In genomic region chr4:140879116-140879515, GRCm38 (mm10) we compare ENCODE assay signal across 21 mouse cellular contexts. TPM values are rescaled to one million over a fixed set of nuclear protein-coding genes. Genes with fewer than 3 reads are reported as not detected.
"Had no signal": no experiment of that assay in that cellular context is flagged by ENCODE, and none has a peak within 500 bp of the region (broad histone marks: within the 10 kb centered on the region; RNA-seq: fewer than 3 reads in every experiment).

No protein-coding gene starts in this region.

- H3K4me3 ChIP-seq: kidney, embryonic 15.5 days; layer of hippocampus, adult 2 months; limb, embryonic 10.5 days; limb, embryonic 13.5 days; midbrain, embryonic 12.5 days; midbrain, embryonic 15.5 days; neural tube, embryonic 12.5 days; neural tube, embryonic 15.5 days had no signal

- H3K9me3 ChIP-seq: limb, embryonic 10.5 days; midbrain, embryonic 15.5 days; neural tube, embryonic 15.5 days had no signal

- H3K27ac ChIP-seq: kidney, embryonic 15.5 days; layer of hippocampus, adult 2 months; limb, embryonic 13.5 days; liver, embryonic 14.5 days; macrophage; midbrain, embryonic 12.5 days; midbrain, embryonic 15.5 days; neural tube, embryonic 12.5 days; neural tube, embryonic 15.5 days had no signal

- H3K27me3 ChIP-seq: limb, embryonic 13.5 days; midbrain, embryonic 12.5 days; midbrain, embryonic 15.5 days; neural tube, embryonic 12.5 days; neural tube, embryonic 15.5 days had no signal

- ATAC-seq: liver, postnatal 0 days; lung, postnatal 0 days; midbrain, embryonic 15.5 days had no signal

- DNase-seq: lung, embryonic 14.5 days; thymus, adult 18-20 months; thymus, postnatal 36 days had no signal

- H3K4me1 ChIP-seq: kidney, embryonic 15.5 days; midbrain, embryonic 15.5 days; neural tube, embryonic 15.5 days had no signal

- H3K36me3 ChIP-seq: kidney, embryonic 15.5 days; limb, embryonic 10.5 days; limb, embryonic 13.5 days; midbrain, embryonic 12.5 days; midbrain, embryonic 15.5 days; neural tube, embryonic 12.5 days; neural tube, embryonic 15.5 days had no signal

- H3K9ac ChIP-seq: kidney, embryonic 15.5 days; limb, embryonic 13.5 days; liver, embryonic 14.5 days; liver, postnatal 0 days; lung, embryonic 14.5 days; midbrain, embryonic 12.5 days; midbrain, embryonic 15.5 days; neural tube, embryonic 12.5 days; neural tube, embryonic 15.5 days had no signal

- H3K4me2 ChIP-seq: kidney, embryonic 15.5 days; limb, embryonic 13.5 days; lung, embryonic 14.5 days; midbrain, embryonic 12.5 days; midbrain, embryonic 15.5 days; neural tube, embryonic 12.5 days; neural tube, embryonic 15.5 days had no signal

RNA-seq across cellular contexts. Expression of gene Padi1, which starts 33.5 kb away (rescaled TPM):
- total RNA-seq: layer of hippocampus, adult 2 months; layer of hippocampus, postnatal 25 days; left cerebral cortex, adult 18-20 months; left cerebral cortex, postnatal 25 days; liver, adult 2 months; megakaryocyte, adult 5-6 weeks had no signal
- polyA plus RNA-seq: liver, adult 2 months; macrophage; small intestine, adult 2 months had no signal
